Mouse (Mus musculus): Measurements from ENCODE around the gene Rpl18a. TPM values are rescaled to one million over a fixed set of nuclear protein-coding genes. Genes with fewer than 3 reads are reported as not detected.

Gene Rpl18a
- polyA plus RNA-seq, 1 experiment from 2014 or later, result 3,270 TPM

GRCm38 (mm10) chr8:70874441-70874840 lies 22.8 kb downstream of the Rpl18a start:
- H3K36me3 ChIP-seq (replicated peaks; ENCODE audit: control insufficient read depth, insufficient read depth, low read depth, low read length), result no peaks in the 10 kb centered on the region
- no peak for ATAC-seq (replicated peaks; ENCODE audit: insufficient number of reproducible peaks, low FRiP score, low TSS enrichment, low read depth)
- DNase-seq (ENCODE audit: low spot score), result no peak
- no peaks in the 10 kb centered on the region for H3K9me3 ChIP-seq (replicated peaks; ENCODE audit: control insufficient read depth, low read length)
- 92% methylated on average over 13 of the region's 13 CpGs for WGBS
- no peak overlapping the region for H3K9ac ChIP-seq (replicated peaks; ENCODE audit: low read length)
- no peaks in the 10 kb centered on the region for H3K27me3 ChIP-seq (ENCODE audit: control insufficient read depth, insufficient read depth, low read length)
- no peak overlapping the region for H3K27ac ChIP-seq (replicated peaks; ENCODE audit: low read depth, low read length)
- no peak overlapping the region for H3K4me2 ChIP-seq (ENCODE audit: low read depth, low read length)
- H3K4me1 ChIP-seq (ENCODE audit: control insufficient read depth, insufficient read depth, low read length), result no peaks in the 10 kb centered on the region; the same call in 1 of the 2 replicates
- no peak overlapping the region for H3K4me3 ChIP-seq (ENCODE audit: low read depth, low read length)

DNA sequence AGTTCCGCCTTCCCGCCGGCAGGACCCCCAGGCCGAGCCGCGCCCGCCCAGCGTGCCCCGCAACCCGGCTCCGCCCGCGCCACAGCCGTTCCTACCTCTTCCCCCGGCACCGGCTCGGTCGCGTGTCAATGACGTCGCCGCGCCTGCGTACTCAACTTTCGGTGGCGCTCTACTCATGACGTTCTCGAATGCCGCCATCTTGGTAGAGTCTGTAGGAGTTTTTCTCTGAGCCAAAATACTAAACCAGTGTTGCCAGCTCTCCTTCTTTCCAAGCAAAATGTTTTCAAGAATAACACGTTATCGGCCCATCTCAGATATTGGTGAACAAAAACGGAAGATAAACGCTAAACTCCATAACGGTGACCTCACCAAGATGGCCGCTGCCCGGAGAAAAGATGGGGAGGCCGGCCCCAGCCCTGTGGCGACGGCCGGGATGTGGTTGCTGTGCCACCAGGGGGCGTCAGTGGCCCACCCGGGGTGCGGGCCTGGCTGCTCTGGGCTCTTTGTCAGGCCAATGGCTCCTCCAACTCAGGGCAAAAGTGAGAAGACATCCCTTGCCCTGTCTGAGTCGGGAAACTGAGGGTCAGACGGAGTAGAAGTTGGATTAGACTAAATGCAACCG lies 23.7 kb downstream of the Rpl18a start, which contains the start of gene Ccdc124:
Gene Ccdc124, minus strand, starts transcription at position 572 of the 622 bp plus-strand sequence.
- ATAC-seq (replicated peaks; ENCODE audit: insufficient number of reproducible peaks, low FRiP score, low TSS enrichment, low read depth) (peak; percentile 86), DNase-seq (ENCODE audit: low spot score) (peak; percentile 95)
- Histone ChIP-seq H3K27me3 (ENCODE audit: control insufficient read depth, insufficient read depth, low read length) (no peaks in the 10 kb centered on the region), H3K4me1 (ENCODE audit: control insufficient read depth, insufficient read depth, low read length) (peaks cover 4% of the 10 kb centered on the region; the same call in 1 of the 2 replicates), H3K9ac (replicated peaks; ENCODE audit: low read length) (peak within 1 kb of the TSS; percentile 82), H3K36me3 (replicated peaks; ENCODE audit: control insufficient read depth, insufficient read depth, low read depth, low read length) (no peaks in the 10 kb centered on the region), H3K4me2 (ENCODE audit: low read depth, low read length) (peak within 1 kb of the TSS; percentile 84), H3K9me3 (replicated peaks; ENCODE audit: control insufficient read depth, low read length) (no peaks in the 10 kb centered on the region), H3K27ac (replicated peaks; ENCODE audit: low read depth, low read length) (peak within 1 kb of the TSS; percentile 70), H3K4me3 (ENCODE audit: low read depth, low read length) (peak within 1 kb of the TSS; percentile 86)
- 2% methylated on average over 46 of the region's 46 CpGs for WGBS

- peak overlapping the region; percentile 84 for H3K4me2 ChIP-seq (ENCODE audit: low read depth, low read length)
- DNase-seq (ENCODE audit: low spot score) (no peak), ATAC-seq (replicated peaks; ENCODE audit: insufficient number of reproducible peaks, low FRiP score, low TSS enrichment, low read depth) (no peak)
- peak overlapping the region; percentile 82 for H3K9ac ChIP-seq (replicated peaks; ENCODE audit: low read length)
- H3K27me3 ChIP-seq (ENCODE audit: control insufficient read depth, insufficient read depth, low read length), result no peaks in the 10 kb centered on the region
- H3K4me3 ChIP-seq (ENCODE audit: low read depth, low read length), result peak overlapping the region; percentile 86
- no peaks in the 10 kb centered on the region for H3K36me3 ChIP-seq (replicated peaks; ENCODE audit: control insufficient read depth, insufficient read depth, low read depth, low read length)
- peaks cover 4% of the 10 kb centered on the region; the same call in 1 of the 2 replicates for H3K4me1 ChIP-seq (ENCODE audit: control insufficient read depth, insufficient read depth, low read length)
- H3K27ac ChIP-seq (replicated peaks; ENCODE audit: low read depth, low read length), result peak overlapping the region; percentile 70
- H3K9me3 ChIP-seq (replicated peaks; ENCODE audit: control insufficient read depth, low read length), result no peaks in the 10 kb centered on the region
- WGBS, result 6% methylated on average over 31 of the region's 31 CpGs
These were observed 24.4 kb downstream of the Rpl18a start for GRCm38 (mm10) chr8:70872643-70873363.

GRCm38 (mm10) chr8:70871195-70871807 lies 25.9 kb downstream of the Rpl18a start:
- Histone ChIP-seq H3K9me3 (replicated peaks; ENCODE audit: control insufficient read depth, low read length) (no peaks in the 10 kb centered on the region), H3K27me3 (ENCODE audit: control insufficient read depth, insufficient read depth, low read length) (no peaks in the 10 kb centered on the region), H3K4me3 (ENCODE audit: low read depth, low read length) (no peak overlapping the region), H3K4me1 (ENCODE audit: control insufficient read depth, insufficient read depth, low read length) (peaks cover 4% of the 10 kb centered on the region; the same call in 1 of the 2 replicates), H3K36me3 (replicated peaks; ENCODE audit: control insufficient read depth, insufficient read depth, low read depth, low read length) (no peaks in the 10 kb centered on the region), H3K4me2 (ENCODE audit: low read depth, low read length) (no peak overlapping the region), H3K27ac (replicated peaks; ENCODE audit: low read depth, low read length) (no peak overlapping the region), H3K9ac (replicated peaks; ENCODE audit: low read length) (no peak overlapping the region)
- WGBS, result 87% methylated on average over 5 of the region's 5 CpGs
- ATAC-seq (replicated peaks; ENCODE audit: insufficient number of reproducible peaks, low FRiP score, low TSS enrichment, low read depth), result no peak
- no peak for DNase-seq (ENCODE audit: low spot score)

- H3K4me1 ChIP-seq (ENCODE audit: control insufficient read depth, insufficient read depth, low read length), result peaks cover 7% of the 10 kb centered on the region
- H3K4me3 ChIP-seq (ENCODE audit: low read depth, low read length), result peak overlapping the region; percentile 12; the same call in 1 of the 2 replicates
- H3K27me3 ChIP-seq (ENCODE audit: control insufficient read depth, insufficient read depth, low read length), result no peaks in the 10 kb centered on the region
- no peaks in the 10 kb centered on the region for H3K36me3 ChIP-seq (replicated peaks; ENCODE audit: control insufficient read depth, insufficient read depth, low read depth, low read length)
- peak overlapping the region; percentile 13; the same call in 1 of the 2 replicates for H3K27ac ChIP-seq (replicated peaks; ENCODE audit: low read depth, low read length)
- ATAC-seq (replicated peaks; ENCODE audit: insufficient number of reproducible peaks, low FRiP score, low TSS enrichment, low read depth), result no peak
- DNase-seq (ENCODE audit: low spot score), result peak; percentile 85
- H3K9me3 ChIP-seq (replicated peaks; ENCODE audit: control insufficient read depth, low read length), result no peaks in the 10 kb centered on the region
- WGBS, result 52% methylated on average over 16 of the region's 16 CpGs
- H3K9ac ChIP-seq (replicated peaks; ENCODE audit: low read length), result peak overlapping the region; percentile 48; the same call in 1 of the 2 replicates
- H3K4me2 ChIP-seq (ENCODE audit: low read depth, low read length), result peak overlapping the region; percentile 32; the same call in 1 of the 2 replicates
These were observed 27.6 kb downstream of the Rpl18a start for GRCm38 (mm10) chr8:70869601-70870041.

GRCm38 (mm10) chr8:70869199-70869571 lies 28.0 kb downstream of the Rpl18a start:
- 38% methylated on average over 5 of the region's 5 CpGs for WGBS
- Histone ChIP-seq H3K36me3 (replicated peaks; ENCODE audit: control insufficient read depth, insufficient read depth, low read depth, low read length) (no peaks in the 10 kb centered on the region), H3K4me2 (ENCODE audit: low read depth, low read length) (peak overlapping the region; percentile 32), H3K4me1 (ENCODE audit: control insufficient read depth, insufficient read depth, low read length) (peaks cover 11% of the 10 kb centered on the region), H3K9ac (replicated peaks; ENCODE audit: low read length) (peak overlapping the region; percentile 48), H3K27ac (replicated peaks; ENCODE audit: low read depth, low read length) (0 out of 2 replicates have a peak overlapping the region, but pooled peaks have one; percentile 13), H3K4me3 (ENCODE audit: low read depth, low read length) (peak overlapping the region; percentile 12; the same call in 1 of the 2 replicates), H3K27me3 (ENCODE audit: control insufficient read depth, insufficient read depth, low read length) (no peaks in the 10 kb centered on the region), H3K9me3 (replicated peaks; ENCODE audit: control insufficient read depth, low read length) (no peaks in the 10 kb centered on the region)
- ATAC-seq (replicated peaks; ENCODE audit: insufficient number of reproducible peaks, low FRiP score, low TSS enrichment, low read depth) (no peak), DNase-seq (ENCODE audit: low spot score) (no peak)

- no peak for ATAC-seq (replicated peaks; ENCODE audit: insufficient number of reproducible peaks, low FRiP score, low TSS enrichment, low read depth)
- WGBS, result 10% methylated on average over 40 of the region's 40 CpGs
These were observed 28.5 kb downstream of the Rpl18a start for GRCm38 (mm10) chr8:70868559-70869198.

More at GRCm38 (mm10) chr8:70868559-70869198, 28.5 kb downstream of the Rpl18a start:
- DNase-seq (ENCODE audit: low spot score), result peak; percentile 72
- Histone ChIP-seq H3K27ac (replicated peaks; ENCODE audit: low read depth, low read length) (no peak overlapping the region), H3K9ac (replicated peaks; ENCODE audit: low read length) (peak overlapping the region; percentile 48), H3K36me3 (replicated peaks; ENCODE audit: control insufficient read depth, insufficient read depth, low read depth, low read length) (no peaks in the 10 kb centered on the region), H3K27me3 (ENCODE audit: control insufficient read depth, insufficient read depth, low read length) (no peaks in the 10 kb centered on the region), H3K9me3 (replicated peaks; ENCODE audit: control insufficient read depth, low read length) (no peaks in the 10 kb centered on the region), H3K4me2 (ENCODE audit: low read depth, low read length) (peak overlapping the region; percentile 32), H3K4me1 (ENCODE audit: control insufficient read depth, insufficient read depth, low read length) (peaks cover 11% of the 10 kb centered on the region), H3K4me3 (ENCODE audit: low read depth, low read length) (peak overlapping the region; percentile 19; the same call in 1 of the 2 replicates)
